ENCODE assay signal across 8 mouse cellular contexts in the genomic region with DNA sequence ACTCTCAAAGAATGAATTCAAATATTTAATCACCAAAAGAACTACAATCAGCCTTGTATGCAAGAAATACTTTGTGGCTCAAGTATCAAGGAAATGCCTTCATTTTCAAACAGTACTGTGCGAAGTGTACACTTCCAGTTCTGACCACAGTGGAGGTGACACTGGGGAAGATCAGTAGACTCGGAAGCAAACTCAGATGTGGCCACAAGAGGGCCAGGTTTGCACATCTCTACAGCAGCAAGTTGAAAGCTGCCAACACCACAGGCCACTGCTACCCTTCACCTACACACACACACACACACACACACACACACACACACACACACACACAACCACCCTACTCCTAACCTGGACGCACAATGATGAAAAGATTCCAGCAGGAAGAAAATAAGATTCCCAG.
DNase-seq lines count a peak whose midpoint lies in the region; ATAC-seq and TF ChIP-seq lines count a peak whose summit lies in the region.

No protein-coding gene starts in this region.

- TF ChIP-seq POLR2A in brain, embryonic 14.5 days (IDR thresholded peaks at IDR 0.05; ENCODE audit: borderline replicate concordance, extremely low read depth, insufficient read depth, insufficient read length, poor library complexity, severe bottlenecking): no peak

- peak; percentile 4 for DNase-seq in cerebellum, adult 11 months
- DNase-seq in 3134 (ENCODE audit: extremely low read depth, insufficient read length, low spot score): peak; percentile 14
- DNase-seq in brain, embryonic 14.5 days (ENCODE audit: low read depth): peak; percentile 56
- peak; percentile 40 for DNase-seq in forelimb bud, embryonic 11.5 days (ENCODE audit: low read depth, low spot score)
- peak; percentile 10 for DNase-seq in large intestine, adult 2 months (ENCODE audit: low read depth, low spot score)
- peak; percentile 73 for DNase-seq in testis, postnatal 10 days (ENCODE audit: low spot score)

- peak; percentile 71 for TF ChIP-seq CTCF in brain, embryonic 14.5 days (IDR thresholded peaks at IDR 0.05; ENCODE audit: borderline replicate concordance, extremely low read depth, insufficient read depth, insufficient read length)

- ATAC-seq in cerebellum, adult (ENCODE audit: insufficient number of reproducible peaks, low FRiP score, low TSS enrichment): no peak
- peak; percentile 68 for ATAC-seq in megakaryocyte, adult 5-6 weeks (ENCODE audit: poor library complexity, severe bottlenecking)

- WGBS in large intestine, adult 2 months: 25% methylated on average over 3 of the region's 3 CpGs

Comparison
In these comparisons a context has a peak if more than half of its experiments do, and no peak if none do; other contexts are left out.
1. DNase-seq: peak in every context shown above with its lines; median percentile 73 in testis, postnatal 10 days; 56 in brain, embryonic 14.5 days; 40 in forelimb bud, embryonic 11.5 days; 14 in 3134; 10 in large intestine, adult 2 months; 4 in cerebellum, adult 11 months.